Mouse (Mus musculus) regulatory T cell (primary cell): Measurements from ENCODE around the gene Ahnak.
"Not testable (repeated sequence)": the region's sequence is repeated elsewhere in the genome, so short reads cannot be mapped to it uniquely, and the experiment has no call there.

Experiments
- in situ Hi-C: fragments of 300-600 bp; cut with MboI, MseI; formaldehyde crosslinking; loops from one replicate; pipeline ENCODE4 v1.15.1; 2025; ENCODE audit warnings: high pct_unique_total_duplicates

Ahnak gene

GRCm38 (mm10) chr19:8967893-8968292 is 21.2 kb upstream of the Ahnak start:
- in situ Hi-C loops = loop anchor here (10.0 kb wide), 1 partner anchor 63 kb away; no protein-coding TSS in a partner anchor

- in situ Hi-C loops = not testable (repeated sequence)
These were observed 16.6 kb upstream of the Ahnak start for GRCm38 (mm10) chr19:8972491-8972890.

GRCm38 (mm10) chr19:8974638-8975037 is 14.4 kb upstream of the Ahnak start:
- in situ Hi-C loops = loop anchor here (25.0 kb wide), 1 partner anchor 462 kb away; no protein-coding TSS in a partner anchor

- in situ Hi-C loops = loop anchor here (25.0 kb wide), 1 partner anchor 463 kb away; no protein-coding TSS in a partner anchor
These were observed 13.6 kb upstream of the Ahnak start for GRCm38 (mm10) chr19:8975491-8975890.

- in situ Hi-C loops = loop anchor here (25.0 kb wide), 1 partner anchor 464 kb away; no protein-coding TSS in a partner anchor
These were observed 12.5 kb upstream of the Ahnak start for GRCm38 (mm10) chr19:8976535-8976934.

- in situ Hi-C loops = loop anchor here (25.0 kb wide), 1 partner anchor 468 kb away; no protein-coding TSS in a partner anchor
These were observed 8.3 kb upstream of the Ahnak start for GRCm38 (mm10) chr19:8980771-8981170.

- in situ Hi-C loops = loop anchor here (25.0 kb wide), 1 partner anchor 469 kb away; no protein-coding TSS in a partner anchor
These were observed 7.5 kb upstream of the Ahnak start for GRCm38 (mm10) chr19:8981450-8982168.

- in situ Hi-C loops = loop anchor here (25.0 kb wide), 1 partner anchor 470 kb away; no protein-coding TSS in a partner anchor
These were observed 6.6 kb upstream of the Ahnak start for GRCm38 (mm10) chr19:8982303-8983149.

GRCm38 (mm10) chr19:8983150-8983650 is 5.9 kb upstream of the Ahnak start:
- in situ Hi-C loops = loop anchor here (25.0 kb wide), 1 partner anchor 471 kb away; no protein-coding TSS in a partner anchor

GRCm38 (mm10) chr19:8984255-8984868 is 4.7 kb upstream of the Ahnak start:
- in situ Hi-C loops = loop anchor here (25.0 kb wide), 1 partner anchor 472 kb away; no protein-coding TSS in a partner anchor

- in situ Hi-C loops = loop anchor here (25.0 kb wide), 1 partner anchor 474 kb away; no protein-coding TSS in a partner anchor
These were observed 3.2 kb upstream of the Ahnak start for GRCm38 (mm10) chr19:8985891-8986290.

- in situ Hi-C loops = loop anchor here (25.0 kb wide), 1 partner anchor 476 kb away; no protein-coding TSS in a partner anchor
These were observed 1.3 kb upstream of the Ahnak start for GRCm38 (mm10) chr19:8987816-8988215.

GRCm38 (mm10) chr19:8988346-8989065 is 578 bp upstream of the Ahnak start:
- in situ Hi-C loops = loop anchor here (25.0 kb wide), 1 partner anchor 476 kb away; no protein-coding TSS in a partner anchor

- in situ Hi-C loops = loop anchor here (5.0 to 25.0 kb wide), 2 partner anchors 88 to 477 kb away; no protein-coding TSS in a partner anchor
These were observed 715 bp downstream of the Ahnak start for GRCm38 (mm10) chr19:8989567-8990431.

- in situ Hi-C loops = loop anchor here (5.0 to 25.0 kb wide), 2 partner anchors 87 to 478 kb away; no protein-coding TSS in a partner anchor
These were observed 1.5 kb downstream of the Ahnak start for GRCm38 (mm10) chr19:8990432-8991102.

- in situ Hi-C loops = loop anchor here (5.0 to 25.0 kb wide), 2 partner anchors 86 to 479 kb away; no protein-coding TSS in a partner anchor
These were observed 2.3 kb downstream of the Ahnak start for GRCm38 (mm10) chr19:8991245-8991870.

GRCm38 (mm10) chr19:8991871-8992735 is 3.0 kb downstream of the Ahnak start:
- in situ Hi-C loops = loop anchor here (5.0 to 25.0 kb wide), 2 partner anchors 85 to 480 kb away; no protein-coding TSS in a partner anchor
